Mouse (Mus musculus) subcutaneous adipose tissue, adult 2 months (tissue): ENCODE results near the gene Lrat. TPM values are rescaled to one million over a fixed set of nuclear protein-coding genes. Genes with fewer than 3 reads are reported as not detected.

Experiments used
- polyA plus RNA-seq: library from polyadenylated mRNA; depleted of rRNA; stranded (reverse); fragments of >200 nt; gene quantifications from 2 replicates; pipeline ENCODE4 v1.2.3, GENCODE M21; 2012; ENCODE audit warnings: low replicate concordance; rRNA removed

The Lrat gene
- polyA plus RNA-seq, result 0.03 and 0.14 TPM in 2 replicates

GRCm38 (mm10) chr3:82903613-82904205 is at the start of gene Lrat:
Gene Lrat (minus strand): TSS chr3:82903973.

GRCm38 (mm10) chr3:82876372-82876739 is 27.4 kb downstream of the Lrat start, which contains the start of gene Rbm46:
Gene Rbm46 (minus strand): TSS chr3:82876483.

Other genes with a start within 250 kb of the Lrat start
- gene Rbm46, start 27.5 kb downstream of the Lrat start, polyA plus RNA-seq, result 0.28 and 0.42 TPM in 2 replicates
- gene Fgg, start 103.8 kb upstream of the Lrat start, polyA plus RNA-seq, result 0.06 and 0.66 TPM in 2 replicates
- gene Fga, start 122.1 kb upstream of the Lrat start, polyA plus RNA-seq, result 0.10 and 0.31 TPM in 2 replicates
- gene Fgb, start 145.9 kb upstream of the Lrat start, polyA plus RNA-seq, result 0.22 TPM in 1 of 2 replicates, not detected in the other
- 33.3 and 51.5 TPM in 2 replicates for gene Plrg1, start 151.5 kb upstream of the Lrat start, polyA plus RNA-seq
- gene Dchs2, start 224.0 kb upstream of the Lrat start, polyA plus RNA-seq, result 0.40 and 0.58 TPM in 2 replicates